Mouse (Mus musculus): Measurements from ENCODE around the gene Fas. TPM values are rescaled to one million over a fixed set of nuclear protein-coding genes. Genes with fewer than 3 reads are reported as not detected.
A peak's percentile ranks its signal among the peaks of the same experiment; 100 is the strongest.

The Fas gene
- polyA plus RNA-seq, 1 experiment from 2014 or later = 0.74 TPM

- Histone ChIP-seq H3K27ac (replicated peaks; ENCODE audit: low read depth, low read length) (no peak overlapping the region), H3K9ac (replicated peaks; ENCODE audit: low read length) (no peak overlapping the region), H3K4me3 (ENCODE audit: low read depth, low read length) (no peak overlapping the region), H3K27me3 (ENCODE audit: control insufficient read depth, insufficient read depth, low read length) (no peaks in the 10 kb centered on the region), H3K4me1 (ENCODE audit: control insufficient read depth, insufficient read depth, low read length) (no peaks in the 10 kb centered on the region), H3K36me3 (replicated peaks; ENCODE audit: control insufficient read depth, insufficient read depth, low read depth, low read length) (no peaks in the 10 kb centered on the region), H3K4me2 (ENCODE audit: low read depth, low read length) (no peak overlapping the region), H3K9me3 (replicated peaks; ENCODE audit: control insufficient read depth, low read length) (no peaks in the 10 kb centered on the region)
- 51% methylated on average over 14 of the region's 14 CpGs for WGBS
- no peak for ATAC-seq (replicated peaks; ENCODE audit: insufficient number of reproducible peaks, low FRiP score, low TSS enrichment, low read depth)
- no peak for DNase-seq (ENCODE audit: low spot score)
Observed at GRCm38 (mm10) chr19:34254101-34254879, 36.2 kb upstream of the Fas start.

GRCm38 (mm10) chr19:34254880-34255681 lies 35.4 kb upstream of the Fas start, which contains the start of gene Acta2:
Gene Acta2, minus strand, starts transcription at chr19:34255590.
- no peaks in the 10 kb centered on the region for H3K27me3 ChIP-seq (ENCODE audit: control insufficient read depth, insufficient read depth, low read length)
- no peaks in the 10 kb centered on the region for H3K9me3 ChIP-seq (replicated peaks; ENCODE audit: control insufficient read depth, low read length)
- no peak for DNase-seq (ENCODE audit: low spot score)
- no peak within 1 kb of the TSS for H3K27ac ChIP-seq (replicated peaks; ENCODE audit: low read depth, low read length)
- peak; percentile 39; the same call in 1 of the 2 replicates for ATAC-seq (replicated peaks; ENCODE audit: insufficient number of reproducible peaks, low FRiP score, low TSS enrichment, low read depth)
- H3K4me3 ChIP-seq (ENCODE audit: low read depth, low read length) = no peak within 1 kb of the TSS
- no peak within 1 kb of the TSS for H3K9ac ChIP-seq (replicated peaks; ENCODE audit: low read length)
- H3K4me2 ChIP-seq (ENCODE audit: low read depth, low read length) = no peak within 1 kb of the TSS
- no peaks in the 10 kb centered on the region for H3K4me1 ChIP-seq (ENCODE audit: control insufficient read depth, insufficient read depth, low read length)
- WGBS = 65% methylated on average over 16 of the region's 16 CpGs
- no peaks in the 10 kb centered on the region for H3K36me3 ChIP-seq (replicated peaks; ENCODE audit: control insufficient read depth, insufficient read depth, low read depth, low read length)

- WGBS = 77% methylated on average over 5 of the region's 5 CpGs
- H3K27ac ChIP-seq (replicated peaks; ENCODE audit: low read depth, low read length) = no peak overlapping the region
- H3K36me3 ChIP-seq (replicated peaks; ENCODE audit: control insufficient read depth, insufficient read depth, low read depth, low read length) = no peaks in the 10 kb centered on the region
- no peaks in the 10 kb centered on the region for H3K9me3 ChIP-seq (replicated peaks; ENCODE audit: control insufficient read depth, low read length)
- no peaks in the 10 kb centered on the region for H3K4me1 ChIP-seq (ENCODE audit: control insufficient read depth, insufficient read depth, low read length)
- DNase-seq (ENCODE audit: low spot score) = no peak
- H3K9ac ChIP-seq (replicated peaks; ENCODE audit: low read length) = no peak overlapping the region
- H3K4me2 ChIP-seq (ENCODE audit: low read depth, low read length) = no peak overlapping the region
- no peaks in the 10 kb centered on the region for H3K27me3 ChIP-seq (ENCODE audit: control insufficient read depth, insufficient read depth, low read length)
- H3K4me3 ChIP-seq (ENCODE audit: low read depth, low read length) = no peak overlapping the region
- ATAC-seq (replicated peaks; ENCODE audit: insufficient number of reproducible peaks, low FRiP score, low TSS enrichment, low read depth) = no peak
Observed at GRCm38 (mm10) chr19:34256149-34256548, 34.3 kb upstream of the Fas start.

GRCm38 (mm10) chr19:34256936-34257335 lies 33.5 kb upstream of the Fas start:
- H3K9me3 ChIP-seq (replicated peaks; ENCODE audit: control insufficient read depth, low read length) = no peaks in the 10 kb centered on the region
- no peak overlapping the region for H3K27ac ChIP-seq (replicated peaks; ENCODE audit: low read depth, low read length)
- no peaks in the 10 kb centered on the region for H3K4me1 ChIP-seq (ENCODE audit: control insufficient read depth, insufficient read depth, low read length)
- ATAC-seq (replicated peaks; ENCODE audit: insufficient number of reproducible peaks, low FRiP score, low TSS enrichment, low read depth) (no peak), DNase-seq (ENCODE audit: low spot score) (no peak)
- H3K4me2 ChIP-seq (ENCODE audit: low read depth, low read length) = no peak overlapping the region
- no peaks in the 10 kb centered on the region for H3K27me3 ChIP-seq (ENCODE audit: control insufficient read depth, insufficient read depth, low read length)
- no peaks in the 10 kb centered on the region for H3K36me3 ChIP-seq (replicated peaks; ENCODE audit: control insufficient read depth, insufficient read depth, low read depth, low read length)
- WGBS = 89% methylated on average over 2 of the region's 2 CpGs
- H3K4me3 ChIP-seq (ENCODE audit: low read depth, low read length) = no peak overlapping the region
- no peak overlapping the region for H3K9ac ChIP-seq (replicated peaks; ENCODE audit: low read length)

- H3K4me3 ChIP-seq (ENCODE audit: low read depth, low read length) = no peak overlapping the region
- H3K9me3 ChIP-seq (replicated peaks; ENCODE audit: control insufficient read depth, low read length) = no peaks in the 10 kb centered on the region
- ATAC-seq (replicated peaks; ENCODE audit: insufficient number of reproducible peaks, low FRiP score, low TSS enrichment, low read depth) (no peak), DNase-seq (ENCODE audit: low spot score) (no peak)
- H3K36me3 ChIP-seq (replicated peaks; ENCODE audit: control insufficient read depth, insufficient read depth, low read depth, low read length) = no peaks in the 10 kb centered on the region
- H3K9ac ChIP-seq (replicated peaks; ENCODE audit: low read length) = no peak overlapping the region
- H3K4me1 ChIP-seq (ENCODE audit: control insufficient read depth, insufficient read depth, low read length) = no peaks in the 10 kb centered on the region
- no peak overlapping the region for H3K4me2 ChIP-seq (ENCODE audit: low read depth, low read length)
- 84% methylated on average over 2 of the region's 2 CpGs for WGBS
- no peaks in the 10 kb centered on the region for H3K27me3 ChIP-seq (ENCODE audit: control insufficient read depth, insufficient read depth, low read length)
- no peak overlapping the region for H3K27ac ChIP-seq (replicated peaks; ENCODE audit: low read depth, low read length)
Observed at GRCm38 (mm10) chr19:34262273-34262974, 28.0 kb upstream of the Fas start.

GRCm38 (mm10) chr19:34265604-34266193 lies 24.8 kb upstream of the Fas start:
- DNase-seq (ENCODE audit: low spot score) (no peak), ATAC-seq (replicated peaks; ENCODE audit: insufficient number of reproducible peaks, low FRiP score, low TSS enrichment, low read depth) (no peak)
- WGBS = 76% methylated on average over 5 of the region's 5 CpGs
- Histone ChIP-seq H3K27ac (replicated peaks; ENCODE audit: low read depth, low read length) (no peak overlapping the region), H3K9ac (replicated peaks; ENCODE audit: low read length) (no peak overlapping the region), H3K9me3 (replicated peaks; ENCODE audit: control insufficient read depth, low read length) (no peaks in the 10 kb centered on the region), H3K27me3 (ENCODE audit: control insufficient read depth, insufficient read depth, low read length) (no peaks in the 10 kb centered on the region), H3K4me3 (ENCODE audit: low read depth, low read length) (no peak overlapping the region), H3K4me1 (ENCODE audit: control insufficient read depth, insufficient read depth, low read length) (no peaks in the 10 kb centered on the region), H3K4me2 (ENCODE audit: low read depth, low read length) (no peak overlapping the region), H3K36me3 (replicated peaks; ENCODE audit: control insufficient read depth, insufficient read depth, low read depth, low read length) (no peaks in the 10 kb centered on the region)

- H3K9me3 ChIP-seq (replicated peaks; ENCODE audit: control insufficient read depth, low read length) = no peaks in the 10 kb centered on the region
- no peak overlapping the region for H3K4me2 ChIP-seq (ENCODE audit: low read depth, low read length)
- DNase-seq (ENCODE audit: low spot score) (no peak), ATAC-seq (replicated peaks; ENCODE audit: insufficient number of reproducible peaks, low FRiP score, low TSS enrichment, low read depth) (no peak)
- H3K27me3 ChIP-seq (ENCODE audit: control insufficient read depth, insufficient read depth, low read length) = no peaks in the 10 kb centered on the region
- no peak overlapping the region for H3K4me3 ChIP-seq (ENCODE audit: low read depth, low read length)
- H3K27ac ChIP-seq (replicated peaks; ENCODE audit: low read depth, low read length) = no peak overlapping the region
- 56% methylated on average over 1 of the region's 1 CpGs for WGBS
- H3K9ac ChIP-seq (replicated peaks; ENCODE audit: low read length) = no peak overlapping the region
- no peaks in the 10 kb centered on the region for H3K36me3 ChIP-seq (replicated peaks; ENCODE audit: control insufficient read depth, insufficient read depth, low read depth, low read length)
- H3K4me1 ChIP-seq (ENCODE audit: control insufficient read depth, insufficient read depth, low read length) = no peaks in the 10 kb centered on the region
Observed at GRCm38 (mm10) chr19:34268991-34269390, 21.5 kb upstream of the Fas start.

Measured in embryonic facial prominence, embryonic 11.5 days (tissue).